Mouse (Mus musculus) midbrain, embryonic 16.5 days (tissue): ENCODE results near the gene Hoxa11. TPM values are rescaled to one million over a fixed set of nuclear protein-coding genes. Genes with fewer than 3 reads are reported as not detected.

Source experiments
- ATAC-seq: fragments of 200-750 bp; cut with Nextera tagmentation; 2 replicates; pipeline ENCODE4 v1.8.0; 2017; ENCODE audit warnings: moderate TSS enrichment
- H3K27ac ChIP-seq: fragments of 300-500 bp; sonication (generic); 2 replicates; pipeline ENCODE4 v1.5.1; 2014; ENCODE audit warnings: mild to moderate bottlenecking, low read length, mixed read lengths
- H3K27me3 ChIP-seq: fragments of 300-500 bp; sonication (generic); 2 replicates; pipeline ENCODE4 v1.6.1; 2014; ENCODE audit warnings: low read depth, low read length, mixed read lengths; ENCODE audit not compliant: control insufficient read depth, insufficient read depth
- H3K36me3 ChIP-seq: fragments of 300-500 bp; sonication (generic); 2 replicates; pipeline ENCODE4 v1.6.1; 2014; ENCODE audit warnings: mild to moderate bottlenecking, low read length, moderate library complexity, mixed read lengths; ENCODE audit not compliant: control insufficient read depth, insufficient read depth
- H3K4me1 ChIP-seq: fragments of 300-500 bp; sonication (generic); 2 replicates; pipeline ENCODE4 v1.6.1; 2014; ENCODE audit warnings: mild to moderate bottlenecking, low read length, mixed read lengths; ENCODE audit not compliant: control insufficient read depth, insufficient read depth
- H3K4me2 ChIP-seq: fragments of 300-500 bp; sonication (generic); 2 replicates; pipeline ENCODE4 v1.6.1; 2014; ENCODE audit warnings: mild to moderate bottlenecking, low read length, mixed read lengths
- H3K4me3 ChIP-seq: fragments of 300-500 bp; sonication (generic); 2 replicates; pipeline ENCODE4 v1.5.1; 2014; ENCODE audit warnings: low read depth, mild to moderate bottlenecking, low read length, moderate library complexity, mixed read lengths
- H3K9ac ChIP-seq: fragments of 300-500 bp; sonication (generic); 2 replicates; pipeline ENCODE4 v1.6.1; 2014; ENCODE audit warnings: low read depth, low read length, mixed read lengths
- H3K9me3 ChIP-seq: fragments of 300-500 bp; sonication (generic); replicated peaks from 2 replicates; pipeline ENCODE4 v1.6.1; 2014; ENCODE audit warnings: mild to moderate bottlenecking, low read length, mixed read lengths; ENCODE audit not compliant: control insufficient read depth, poor library complexity, severe bottlenecking
- WGBS: fragments of 180-500 bp; shearing (Covaris S2); extraction: QIAGEN DNeasy Blood & Tissue Kit; methylation state at CpG from one replicate; pipeline ENCODE4 v1.1.7; 2014; 5-methylcytosine and 5-hydroxymethylcytosine counted together
- polyA plus RNA-seq: library from polyadenylated mRNA; unstranded; fragments of >200 nt; fragmentation: Nextera tagmentation; extraction: Ambion mirVana; gene quantifications from 2 replicates; pipeline ENCODE4 v1.2.1, GENCODE M21; 2015

Hoxa11 gene
- polyA plus RNA-seq, 1 experiment from 2014 or later = not detected

- Histone ChIP-seq H3K4me2 (no peak overlapping the region), H3K27me3 (peaks cover 91% of the 10 kb centered on the region), H3K4me1 (no peaks in the 10 kb centered on the region), H3K9me3 (peaks cover 4% of the 10 kb centered on the region; the same call in 1 of the 2 replicates), H3K27ac (no peak overlapping the region), H3K9ac (no peak overlapping the region), H3K36me3 (no peaks in the 10 kb centered on the region), H3K4me3 (no peak overlapping the region)
- whole genome bisulfite sequencing = 2% methylated on average over 23 of the region's 23 CpGs
- no peak for ATAC-seq
Measured at GRCm38 (mm10) chr6:52244471-52245039, 1.1 kb downstream of the Hoxa11 start.

GRCm38 (mm10) chr6:52243681-52244121 is 1.9 kb downstream of the Hoxa11 start:
- Histone ChIP-seq H3K4me2 (no peak overlapping the region), H3K36me3 (no peaks in the 10 kb centered on the region), H3K4me3 (no peak overlapping the region), H3K4me1 (no peaks in the 10 kb centered on the region), H3K27ac (no peak overlapping the region), H3K27me3 (peaks cover 87% of the 10 kb centered on the region), H3K9ac (no peak overlapping the region), H3K9me3 (peaks cover 4% of the 10 kb centered on the region; the same call in 1 of the 2 replicates)
- under 1% methylated on average over 12 of the region's 12 CpGs for WGBS
- no peak for ATAC-seq

DNA sequence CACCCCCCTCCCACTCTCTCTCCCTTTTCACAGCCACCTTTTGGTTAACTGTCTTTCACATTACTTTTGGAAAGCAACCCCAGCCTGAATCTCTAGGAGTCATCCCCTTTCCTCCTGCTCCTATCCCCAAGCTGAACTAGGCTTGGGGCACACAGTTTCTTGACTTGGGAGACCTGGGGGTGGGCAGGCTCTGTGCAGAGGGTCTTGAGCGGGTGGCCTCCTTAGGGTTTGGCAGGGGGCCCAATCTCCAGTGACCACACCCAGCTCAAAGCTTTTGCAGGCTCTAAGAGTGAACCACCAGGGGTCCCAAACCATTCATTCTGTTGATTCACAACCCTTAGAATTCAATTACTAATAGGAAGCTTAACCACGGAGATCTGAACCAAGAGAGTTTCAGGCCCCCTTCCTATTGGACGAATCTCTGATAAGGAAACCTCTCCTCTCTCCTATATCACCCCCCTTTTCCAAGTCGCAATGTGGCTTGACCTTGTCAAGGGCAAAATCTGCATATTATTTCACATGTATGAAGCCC is 2.7 kb downstream of the Hoxa11 start:
- WGBS = 6% methylated on average over 4 of the region's 4 CpGs
- no peak overlapping the region for H3K4me2 ChIP-seq
- no peak overlapping the region for H3K27ac ChIP-seq
- peaks cover 4% of the 10 kb centered on the region; the same call in 1 of the 2 replicates for H3K9me3 ChIP-seq
- H3K27me3 ChIP-seq = peaks cover 83% of the 10 kb centered on the region
- ATAC-seq = no peak
- no peaks in the 10 kb centered on the region for H3K4me1 ChIP-seq
- no peak overlapping the region for H3K9ac ChIP-seq
- no peak overlapping the region for H3K4me3 ChIP-seq
- no peaks in the 10 kb centered on the region for H3K36me3 ChIP-seq

GRCm38 (mm10) chr6:52241001-52241621 is 4.5 kb downstream of the Hoxa11 start:
- peaks cover 85% of the 10 kb centered on the region for H3K27me3 ChIP-seq
- no peaks in the 10 kb centered on the region for H3K36me3 ChIP-seq
- no peak overlapping the region for H3K9ac ChIP-seq
- no peak overlapping the region for H3K4me2 ChIP-seq
- H3K4me3 ChIP-seq = no peak overlapping the region
- no peak for ATAC-seq
- H3K9me3 ChIP-seq = peaks cover 4% of the 10 kb centered on the region; the same call in 1 of the 2 replicates
- WGBS = 5% methylated on average over 9 of the region's 9 CpGs
- H3K27ac ChIP-seq = no peak overlapping the region
- no peaks in the 10 kb centered on the region for H3K4me1 ChIP-seq

DNA sequence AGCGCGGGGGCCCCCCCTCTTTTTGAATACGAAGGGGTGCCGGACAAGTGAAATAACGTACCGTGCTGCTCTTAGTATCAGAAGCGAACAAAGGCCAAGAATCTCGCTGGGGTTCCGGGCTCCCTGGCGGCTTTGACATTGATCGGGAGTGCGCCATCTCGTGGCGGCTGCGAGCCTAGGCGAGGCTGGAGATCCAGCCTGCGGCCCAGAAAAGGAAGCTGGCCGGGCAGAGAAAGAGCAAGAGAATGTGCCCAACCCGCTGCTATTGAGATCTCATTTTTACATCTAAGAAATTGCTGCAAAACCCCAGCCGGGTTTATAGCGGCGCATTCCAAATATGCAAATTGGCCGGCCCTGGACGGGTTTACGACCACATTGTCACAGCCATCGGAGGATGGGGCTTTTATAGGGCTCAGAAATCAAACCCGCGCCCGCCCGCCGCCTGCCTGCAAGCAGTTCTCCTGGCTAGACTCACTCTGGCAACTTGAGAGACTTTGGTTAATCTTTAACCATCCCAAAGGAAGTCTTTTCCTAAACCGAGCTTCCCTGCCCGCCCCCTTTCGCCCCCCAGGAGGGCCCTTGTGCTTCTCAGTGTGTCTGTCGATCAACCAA is 5.1 kb downstream of the Hoxa11 start, which contains the start of gene Hoxa10:
Hoxa10 (minus strand) TSS at position 466 of the 612 bp plus-strand sequence.
- no peak within 1 kb of the TSS for H3K4me2 ChIP-seq
- ATAC-seq = no peak
- no peak within 1 kb of the TSS for H3K4me3 ChIP-seq
- H3K9me3 ChIP-seq = peaks cover 3% of the 10 kb centered on the region; the same call in 1 of the 2 replicates
- no peaks in the 10 kb centered on the region for H3K36me3 ChIP-seq
- WGBS = 2% methylated on average over 35 of the region's 35 CpGs
- H3K27me3 ChIP-seq = peaks cover 85% of the 10 kb centered on the region
- H3K4me1 ChIP-seq = no peaks in the 10 kb centered on the region
- no peak within 1 kb of the TSS for H3K9ac ChIP-seq
- H3K27ac ChIP-seq = no peak within 1 kb of the TSS

- Histone ChIP-seq H3K4me2 (no peak overlapping the region), H3K9ac (no peak overlapping the region), H3K4me3 (no peak overlapping the region), H3K4me1 (no peaks in the 10 kb centered on the region), H3K9me3 (no peaks in the 10 kb centered on the region), H3K27ac (no peak overlapping the region), H3K27me3 (peaks cover 85% of the 10 kb centered on the region), H3K36me3 (no peaks in the 10 kb centered on the region)
- no peak for ATAC-seq
- WGBS = 3% methylated on average over 30 of the region's 30 CpGs
Measured at GRCm38 (mm10) chr6:52239625-52240388, 5.8 kb downstream of the Hoxa11 start.

GRCm38 (mm10) chr6:52238976-52239375 is 6.6 kb downstream of the Hoxa11 start:
- peaks cover 90% of the 10 kb centered on the region for H3K27me3 ChIP-seq

GRCm38 (mm10) chr6:52238155-52238545 is 7.5 kb downstream of the Hoxa11 start:
- 5% methylated on average over 7 of the region's 7 CpGs for WGBS
- H3K36me3 ChIP-seq = no peaks in the 10 kb centered on the region
- no peak overlapping the region for H3K9ac ChIP-seq
- H3K27me3 ChIP-seq = peaks cover 90% of the 10 kb centered on the region
- H3K4me2 ChIP-seq = no peak overlapping the region
- no peaks in the 10 kb centered on the region for H3K9me3 ChIP-seq
- no peak overlapping the region for H3K4me3 ChIP-seq
- H3K27ac ChIP-seq = no peak overlapping the region
- H3K4me1 ChIP-seq = no peaks in the 10 kb centered on the region
- ATAC-seq = no peak

More at GRCm38 (mm10) chr6:52238976-52239375, 6.6 kb downstream of the Hoxa11 start:
- Histone ChIP-seq H3K36me3 (no peaks in the 10 kb centered on the region), H3K4me3 (no peak overlapping the region), H3K9ac (no peak overlapping the region), H3K27ac (no peak overlapping the region), H3K9me3 (no peaks in the 10 kb centered on the region), H3K4me2 (no peak overlapping the region), H3K4me1 (no peaks in the 10 kb centered on the region)
- no peak for ATAC-seq
- WGBS = 1% methylated on average over 7 of the region's 7 CpGs
